ENCODE assay signal across 10 mouse cellular contexts in the genomic region with DNA sequence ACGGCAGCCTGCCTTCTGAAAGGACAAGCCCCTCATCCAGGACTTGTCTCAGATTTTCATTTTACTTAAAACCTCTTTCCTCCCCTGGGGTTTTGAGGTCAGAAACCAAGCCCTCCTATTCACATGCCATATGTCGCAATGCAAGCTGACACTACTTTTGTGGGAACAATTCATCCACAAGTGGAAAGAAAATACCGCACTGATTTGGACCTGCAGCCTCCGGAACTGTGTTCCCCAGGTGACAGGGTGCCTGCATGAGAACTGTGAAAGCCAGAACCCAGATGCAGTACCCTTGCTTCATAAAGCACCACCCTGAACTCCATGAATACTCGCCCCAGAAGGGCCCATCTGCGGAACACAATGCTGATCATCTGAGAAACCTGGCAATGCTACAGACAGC. TPM values are rescaled to one million over a fixed set of nuclear protein-coding genes. Genes with fewer than 3 reads are reported as not detected.
DNase-seq lines count a peak whose midpoint lies in the region; ATAC-seq lines count a peak whose summit lies in the region.
"Had no signal": no experiment of that assay in that cellular context is flagged by ENCODE, and none has a peak within 500 bp of the region (broad histone marks: within the 10 kb centered on the region; RNA-seq: fewer than 3 reads in every experiment).

No protein-coding gene starts in this region.

- H3K4me3 ChIP-seq in limb, embryonic 12.5 days (replicated peaks) = no peak overlapping the region
- no peak overlapping the region for H3K4me3 ChIP-seq in limb, embryonic 10.5 days
- H3K4me3 ChIP-seq in liver, embryonic 12.5 days = no peak overlapping the region
- no peak overlapping the region for H3K4me3 ChIP-seq in kidney, embryonic 15.5 days (replicated peaks)
- H3K4me3 ChIP-seq: erythroblast, embryonic 14.5 days had no signal

- 67% methylated on average over 6 of the region's 6 CpGs for WGBS in limb, embryonic 12.5 days
- WGBS in limb, embryonic 10.5 days = 80% methylated on average over 6 of the region's 6 CpGs
- WGBS in liver, embryonic 12.5 days (ENCODE audit: insufficient replicate concordance) = 65% methylated on average over 6 of the region's 6 CpGs
- WGBS in kidney, embryonic 15.5 days = 68% methylated on average over 6 of the region's 6 CpGs

- H3K4me2 ChIP-seq in limb, embryonic 12.5 days = no peak overlapping the region
- no peak overlapping the region for H3K4me2 ChIP-seq in liver, embryonic 12.5 days
- no peak overlapping the region for H3K4me2 ChIP-seq in kidney, embryonic 15.5 days

- no peak for DNase-seq in limb, embryonic 10.5 days (ENCODE audit: low spot score)
- DNase-seq in 416B (ENCODE audit: low read depth) (peak; percentile 56), adipocyte (ENCODE audit: low spot score) (peak; percentile 53)
- no peak for DNase-seq in T-cell, adult 2 months (ENCODE audit: low spot score)
- DNase-seq: cerebellum, adult 9-10 months; kidney, postnatal 4 days had no signal

- peaks cover 7% of the 10 kb centered on the region for H3K4me1 ChIP-seq in limb, embryonic 12.5 days (replicated peaks)
- peaks cover 25% of the 10 kb centered on the region for H3K4me1 ChIP-seq in limb, embryonic 10.5 days
- H3K4me1 ChIP-seq in liver, embryonic 12.5 days = peaks cover 50% of the 10 kb centered on the region
- H3K4me1 ChIP-seq in kidney, embryonic 15.5 days = peaks cover 28% of the 10 kb centered on the region

- no peak overlapping the region for H3K9ac ChIP-seq in limb, embryonic 12.5 days (replicated peaks)
- no peak overlapping the region for H3K9ac ChIP-seq in liver, embryonic 12.5 days
- no peak overlapping the region for H3K9ac ChIP-seq in kidney, embryonic 15.5 days

- H3K27ac ChIP-seq in limb, embryonic 12.5 days = peak overlapping the region; percentile 13; the same call in 1 of the 2 replicates
- no peak overlapping the region for H3K27ac ChIP-seq in limb, embryonic 10.5 days
- H3K27ac ChIP-seq in liver, embryonic 12.5 days = peak overlapping the region; percentile 49; the same call in 1 of the 2 replicates
- H3K27ac ChIP-seq in kidney, embryonic 15.5 days = no peak overlapping the region

- H3K27me3 ChIP-seq in limb, embryonic 12.5 days = no peaks in the 10 kb centered on the region; the same call in 1 of the 2 replicates
- no peaks in the 10 kb centered on the region for H3K27me3 ChIP-seq in limb, embryonic 10.5 days (ENCODE audit: low read depth, poor library complexity, severe bottlenecking)
- no peaks in the 10 kb centered on the region for H3K27me3 ChIP-seq in liver, embryonic 12.5 days (replicated peaks)
- H3K27me3 ChIP-seq in kidney, embryonic 15.5 days = no peaks in the 10 kb centered on the region

- no peaks in the 10 kb centered on the region for H3K9me3 ChIP-seq in limb, embryonic 12.5 days
- H3K9me3 ChIP-seq in limb, embryonic 10.5 days (replicated peaks) = no peaks in the 10 kb centered on the region
- H3K9me3 ChIP-seq in liver, embryonic 12.5 days (replicated peaks) = no peaks in the 10 kb centered on the region
- H3K9me3 ChIP-seq in kidney, embryonic 15.5 days (replicated peaks) = no peaks in the 10 kb centered on the region

- ATAC-seq in limb, embryonic 12.5 days (ENCODE audit: insufficient number of reproducible peaks, insufficient read depth, low FRiP score, low TSS enrichment, low read depth) = no peak
- ATAC-seq in liver, embryonic 12.5 days = no peak
- no peak for ATAC-seq in kidney, embryonic 15.5 days (replicated peaks; ENCODE audit: low FRiP score)

- no peaks in the 10 kb centered on the region for H3K36me3 ChIP-seq in limb, embryonic 12.5 days
- no peaks in the 10 kb centered on the region for H3K36me3 ChIP-seq in limb, embryonic 10.5 days
- no peaks in the 10 kb centered on the region for H3K36me3 ChIP-seq in liver, embryonic 12.5 days
- H3K36me3 ChIP-seq in kidney, embryonic 15.5 days = no peaks in the 10 kb centered on the region

RNA-seq across cellular contexts. Expression of gene Pitpnm2, which starts 22.4 kb away (rescaled TPM):
- 3.1 and 3.6 TPM in 2 replicates for polyA plus RNA-seq in limb, embryonic 12.5 days (2016; fragmentation: Nextera tagmentation; extraction: Ambion mirVana)
- polyA plus RNA-seq in limb, embryonic 10.5 days (2016; fragmentation: Nextera tagmentation; extraction: Ambion mirVana) = 2.0 and 2.4 TPM in 2 replicates
- polyA plus RNA-seq in liver, embryonic 12.5 days (2016; fragmentation: Nextera tagmentation; extraction: Ambion mirVana) = 2.5 and 3.7 TPM in 2 replicates
- polyA plus RNA-seq in kidney, embryonic 15.5 days (2015; fragmentation: Nextera tagmentation; extraction: Ambion mirVana) = 3.5 and 3.6 TPM in 2 replicates

Comparison
In these comparisons a context has a peak if more than half of its experiments do, and no peak if none do; other contexts are left out.
1. H3K27ac ChIP-seq: peak in limb, embryonic 12.5 days (single experiment) and liver, embryonic 12.5 days (single experiment); none in limb, embryonic 10.5 days (single experiment) and kidney, embryonic 15.5 days (single experiment).
2. DNase-seq: peak in 416B (single experiment) and adipocyte (single experiment); none in limb, embryonic 10.5 days (single experiment) and T-cell, adult 2 months (single experiment).